Mouse (Mus musculus): Measurements from ENCODE around the gene Cbs.

Gene Cbs

GRCm38 (mm10) chr17:31636942-31637811 lies at the start of gene Cbs:
TSS of gene Cbs (minus strand) at chr17:31637238.
- DNase-seq = peak; percentile 47

- no peak for DNase-seq
These were observed 49.2 kb upstream of the Cbs start for GRCm38 (mm10) chr17:31686225-31686564.

GRCm38 (mm10) chr17:31685514-31686224 lies 48.6 kb upstream of the Cbs start:
- peak; percentile 78 for DNase-seq

GRCm38 (mm10) chr17:31680450-31680849 lies 43.4 kb upstream of the Cbs start:
- DNase-seq = no peak

- DNase-seq = no peak
These were observed 40.5 kb upstream of the Cbs start, which contains the start of gene Cryaa for GRCm38 (mm10) chr17:31677507-31677906. TSS of gene Cryaa (plus strand) at chr17:31677807.

GRCm38 (mm10) chr17:31674426-31674825 lies 37.4 kb upstream of the Cbs start:
- DNase-seq = peak; percentile 23

- DNase-seq = no peak
These were observed 35.2 kb upstream of the Cbs start for GRCm38 (mm10) chr17:31672279-31672678.

- DNase-seq = no peak
These were observed 34.7 kb upstream of the Cbs start for GRCm38 (mm10) chr17:31671698-31672097.

- DNase-seq = no peak
These were observed 33.1 kb upstream of the Cbs start for GRCm38 (mm10) chr17:31670163-31670562.

GRCm38 (mm10) chr17:31668306-31668705 lies 31.3 kb upstream of the Cbs start:
- DNase-seq = no peak

GRCm38 (mm10) chr17:31664760-31665159 lies 27.7 kb upstream of the Cbs start:
- peak; percentile 78 for DNase-seq

GRCm38 (mm10) chr17:31662855-31663254 lies 25.8 kb upstream of the Cbs start:
- DNase-seq = no peak

- peak; percentile 73 for DNase-seq
These were observed 23.7 kb upstream of the Cbs start for GRCm38 (mm10) chr17:31660661-31661250.

- peak; percentile 98 for DNase-seq
These were observed 21.6 kb upstream of the Cbs start, which contains the start of gene U2af1 for GRCm38 (mm10) chr17:31658468-31659185. TSS of gene U2af1 (minus strand) at chr17:31658892.

GRCm38 (mm10) chr17:31658136-31658467 lies 21.1 kb upstream of the Cbs start:
- no peak for DNase-seq

GRCm38 (mm10) chr17:31657141-31657983 lies 20.3 kb upstream of the Cbs start:
- DNase-seq = no peak

- no peak for DNase-seq
These were observed 19.6 kb upstream of the Cbs start for GRCm38 (mm10) chr17:31656682-31657081.

- no peak for DNase-seq
These were observed 18.3 kb upstream of the Cbs start for GRCm38 (mm10) chr17:31655366-31655765.

- no peak for DNase-seq
These were observed 16.2 kb upstream of the Cbs start for GRCm38 (mm10) chr17:31653277-31653676.

GRCm38 (mm10) chr17:31652152-31652551 lies 15.1 kb upstream of the Cbs start:
- DNase-seq = no peak

GRCm38 (mm10) chr17:31646199-31647002 lies 9.4 kb upstream of the Cbs start:
- DNase-seq = no peak
